Mouse (Mus musculus) embryonic stem cell, embryonic (primary cell): ENCODE measurements at regions not wholly inside any gene's neighbourhood (a gene's known extent, or its start where the extent isn't known, plus 50 kb on each side); places are given as distances from the start of the nearest gene placed in this dataset.
"Not testable (repeated sequence)": the region's sequence is repeated elsewhere in the genome, so short reads cannot be mapped to it uniquely, and the experiment has no call there.

Source experiments
- CTCF ChIA-PET, 4 experiments: fragments of 300-600 bp in 2 of 4; fragments of 350-600 bp in 2 of 4; sonication (Branson Sonifier 250); formaldehyde crosslinking; loops; one replicate each; lab custom pipeline; 2022; ENCODE audit warnings: inconsistent platforms in 2 of 4; lab: Charles Lee
- POLR2A ChIA-PET, 4 experiments: fragments of 300-600 bp in 2 of 4; fragments of 350-600 bp in 2 of 4; sonication (Branson Sonifier 250); formaldehyde crosslinking; loops; one replicate each; lab custom pipeline; 2022; ENCODE audit warnings: antibody characterized with exemption in 4 of 4, inconsistent platforms in 1 of 4; lab: Charles Lee

DNA sequence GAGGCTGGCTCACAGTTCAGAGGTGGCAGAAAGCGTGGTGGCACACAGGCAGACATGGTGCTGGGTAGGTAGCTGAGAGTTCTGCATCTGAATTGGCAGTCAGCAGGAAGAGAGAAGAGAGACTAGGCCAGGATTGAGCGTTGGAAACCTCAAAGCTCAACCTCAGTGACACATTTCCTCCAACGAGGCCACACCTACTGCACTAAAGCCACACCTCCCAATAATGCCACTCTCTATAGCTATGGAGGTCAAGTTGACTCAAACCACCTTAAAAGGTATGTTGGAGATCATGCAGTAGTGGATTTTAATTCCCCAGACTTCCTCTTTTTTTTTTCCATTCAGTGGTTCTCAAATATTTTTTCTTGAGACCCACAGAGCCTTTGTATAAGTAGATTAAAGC lies 57.1 kb downstream of the Ccdc54 start:
- POLR2A ChIA-PET = no interaction called here
- CTCF ChIA-PET = no interaction called here

DNA sequence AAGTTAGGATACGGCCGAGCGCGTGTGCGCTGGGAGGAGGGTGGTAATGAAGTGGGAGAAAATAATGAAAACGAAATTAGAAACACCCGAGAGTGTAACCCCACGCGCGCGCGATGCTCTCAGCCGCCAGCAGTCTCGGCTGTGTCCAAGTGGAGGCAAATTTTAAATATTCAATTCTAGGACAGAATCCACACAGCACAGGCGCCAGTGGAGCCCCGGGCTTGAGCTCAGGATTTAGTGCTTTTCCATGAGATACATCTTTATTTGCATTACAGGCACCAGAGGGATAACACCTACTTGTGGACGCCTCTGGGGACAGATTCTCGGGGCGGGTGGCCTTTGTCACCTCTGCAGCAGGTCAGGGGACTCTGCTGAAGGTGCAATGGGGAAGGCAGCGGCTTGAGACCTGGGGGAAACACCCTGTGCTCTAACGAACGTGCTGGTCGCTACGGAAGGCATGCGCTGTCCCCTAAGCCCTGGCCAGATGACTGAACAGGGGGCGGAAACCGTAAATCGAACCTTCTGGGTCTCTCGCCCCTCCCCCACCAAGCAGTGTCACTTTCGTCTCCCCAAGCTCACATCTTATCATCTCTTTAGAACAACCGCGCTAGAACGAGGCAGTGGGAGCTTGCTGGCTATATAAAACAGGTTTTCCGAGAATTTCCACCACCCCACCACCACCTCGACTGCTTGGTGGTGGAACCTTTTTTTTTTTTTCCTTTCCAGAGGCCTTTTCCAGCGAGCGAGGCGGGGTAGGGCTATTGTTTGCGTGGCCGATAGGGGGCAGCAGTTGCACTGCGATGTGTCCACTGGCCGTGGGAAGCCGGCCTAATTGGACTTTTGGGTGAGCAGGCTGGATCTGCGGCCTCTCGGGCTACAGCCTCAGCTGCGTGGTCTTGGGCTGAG lies 61.2 kb downstream of the Ccdc54 start:
- CTCF ChIA-PET = interaction anchor here in 3 of 4 experiments (0.6 to 1.5 kb wide), 9 partner anchors 89 to 1533 kb away, joined by 3 to 5 read pairs (median 3); no protein-coding TSS in a partner anchor
- POLR2A ChIA-PET = interaction anchor here (0.5 to 1.6 kb wide), 13 partner anchors 9 to 497 kb away, joined by 3 to 5 read pairs (median 3); partner anchors contain the start of gene Bbx (in 2 of the 4)

DNA sequence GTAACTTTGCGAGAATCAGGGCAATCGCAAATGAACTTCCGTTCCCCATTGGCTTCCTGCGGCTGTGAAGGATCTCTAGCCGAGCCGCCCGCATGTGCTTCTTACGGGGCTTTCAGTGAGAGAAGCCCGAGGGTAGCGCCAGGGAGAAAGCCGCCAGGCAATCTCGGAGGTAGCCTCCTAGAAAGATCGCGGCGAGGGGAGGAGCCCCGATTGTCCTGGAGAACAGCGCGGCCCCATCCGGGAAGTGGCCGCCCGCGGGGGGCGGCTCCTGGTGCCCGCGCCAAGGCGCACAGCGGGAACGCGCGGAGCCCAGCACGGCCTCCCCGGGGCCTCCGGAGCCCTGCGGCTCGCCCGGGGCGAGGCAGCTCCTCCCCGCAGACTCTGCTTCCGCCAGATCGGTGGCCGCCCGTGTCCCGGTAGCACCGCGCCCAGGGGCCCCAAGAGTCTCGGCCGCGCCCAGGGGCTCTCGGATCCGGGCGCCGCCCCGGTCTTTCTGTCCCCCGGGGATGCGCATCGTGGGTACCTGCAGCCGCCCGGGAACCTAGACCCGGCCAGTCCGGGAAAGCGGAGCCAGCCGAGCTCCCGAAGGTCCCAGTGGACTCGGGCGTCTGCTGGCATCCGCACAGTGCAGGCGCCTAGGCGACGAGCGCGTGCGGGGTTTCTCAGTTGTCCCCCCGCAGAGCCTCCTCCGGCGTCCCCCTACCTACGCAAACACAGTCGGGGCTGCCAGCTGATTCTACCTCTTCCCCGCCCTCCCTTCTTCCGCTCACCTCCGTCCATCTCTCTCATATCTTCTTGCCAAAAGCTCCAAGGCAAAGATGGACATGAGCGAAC lies 62.1 kb downstream of the Ccdc54 start:
- CTCF ChIA-PET = interaction anchor here in 2 of 4 experiments (0.6 to 1.5 kb wide), 5 partner anchors 148 to 675 kb away, joined by 3 to 5 read pairs (median 3); no protein-coding TSS in a partner anchor
- POLR2A ChIA-PET = interaction anchor here in 2 of 4 experiments (0.9 to 1.6 kb wide), 7 partner anchors 8 to 204 kb away, joined by 3 to 5 read pairs (median 3); partner anchors contain the start of gene Bbx (in 1 of the 2)

DNA sequence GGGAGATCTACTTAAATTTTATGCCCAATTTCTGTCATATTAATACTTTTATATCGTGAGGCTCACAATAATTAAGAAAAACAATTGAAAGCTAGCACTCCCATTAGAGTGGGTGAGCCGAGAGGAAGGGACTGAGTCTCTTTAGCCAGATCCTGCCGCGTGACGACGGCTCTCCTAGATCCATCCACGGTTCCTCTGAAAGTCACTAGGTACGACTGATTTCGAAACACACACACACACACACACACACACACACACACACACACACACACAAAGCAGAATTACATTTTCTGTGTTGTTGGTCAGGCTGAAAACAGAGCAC lies 62.6 kb downstream of the Ccdc54 start:
- ChIA-PET POLR2A (interaction anchor here in 2 of 4 experiments (1.2 to 1.6 kb wide), 3 partner anchors 8 to 11 kb away, joined by 3 to 4 read pairs (median 3); no protein-coding TSS in a partner anchor), CTCF (interaction anchor here in 1 of 4 experiments (0.7 kb wide), 1 partner anchor 155 kb away, joined by 11 read pairs; no protein-coding TSS in a partner anchor)

DNA sequence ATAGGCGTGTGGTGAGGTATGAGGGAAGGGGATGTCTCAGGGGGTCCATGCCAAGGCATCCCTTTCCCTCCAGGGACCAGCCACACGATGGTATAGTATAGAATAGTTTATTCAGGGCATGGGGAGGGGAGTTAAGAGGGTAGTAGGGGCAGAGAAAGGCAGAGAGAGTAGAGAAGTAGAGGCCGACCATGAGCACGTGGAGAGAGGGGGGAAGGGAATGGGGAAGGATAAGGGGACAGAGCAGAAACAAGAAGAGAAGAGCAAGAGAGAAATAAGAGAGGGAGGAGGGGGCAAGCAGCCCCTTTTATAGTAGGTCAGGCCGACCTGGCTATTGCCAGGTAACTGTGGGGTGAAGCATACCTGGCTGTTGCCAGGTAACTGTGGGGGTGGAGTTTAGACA lies 64.0 kb downstream of the Ccdc54 start:
- CTCF ChIA-PET = not testable (repeated sequence)

DNA sequence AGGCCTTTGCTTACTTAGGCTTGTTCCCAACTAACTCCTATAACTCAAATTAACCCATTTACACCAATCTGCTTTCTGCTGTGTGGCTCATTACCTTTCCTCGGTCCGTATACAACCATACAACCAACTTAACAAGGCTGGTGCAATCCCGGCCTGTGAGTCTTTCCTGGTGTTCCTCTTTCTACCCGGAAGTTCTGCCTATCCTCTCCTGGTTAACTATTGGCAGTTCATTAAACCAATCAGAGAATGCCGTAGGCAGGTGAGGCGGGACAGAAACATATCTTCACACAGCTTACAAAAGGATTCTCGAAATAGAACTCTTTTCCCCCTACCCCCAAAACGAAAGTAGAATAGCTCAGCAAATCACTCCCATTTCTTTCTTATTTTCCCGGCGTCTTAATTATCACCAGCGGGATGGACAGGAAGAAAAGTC lies 65.0 kb downstream of the Ccdc54 start:
- POLR2A ChIA-PET = no interaction called here
- CTCF ChIA-PET = no interaction called here

More for the DNA sequence above, 64.0 kb downstream of the Ccdc54 start:
- POLR2A ChIA-PET = not testable (repeated sequence)

DNA sequence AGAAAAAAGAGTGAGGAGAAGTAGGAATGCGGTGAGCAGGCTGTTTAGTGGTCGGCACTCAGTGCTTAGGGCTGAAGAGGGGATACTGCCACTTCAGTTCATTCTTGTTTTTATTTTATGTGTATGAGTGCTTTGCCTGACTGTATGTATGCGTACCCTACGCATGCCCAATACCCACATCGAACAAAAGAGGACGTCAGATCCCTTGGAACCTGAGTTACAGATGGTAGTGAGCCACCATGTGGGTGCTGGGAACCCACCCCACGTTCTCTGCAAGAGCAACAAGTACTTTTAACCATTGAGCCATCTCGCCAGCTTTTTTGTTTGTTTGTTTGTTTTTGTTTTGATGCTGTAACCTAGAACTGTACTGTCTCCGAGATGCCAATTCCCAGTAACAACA lies 65.5 kb downstream of the Ccdc54 start:
- ChIA-PET CTCF (no interaction called here), POLR2A (no interaction called here)

DNA sequence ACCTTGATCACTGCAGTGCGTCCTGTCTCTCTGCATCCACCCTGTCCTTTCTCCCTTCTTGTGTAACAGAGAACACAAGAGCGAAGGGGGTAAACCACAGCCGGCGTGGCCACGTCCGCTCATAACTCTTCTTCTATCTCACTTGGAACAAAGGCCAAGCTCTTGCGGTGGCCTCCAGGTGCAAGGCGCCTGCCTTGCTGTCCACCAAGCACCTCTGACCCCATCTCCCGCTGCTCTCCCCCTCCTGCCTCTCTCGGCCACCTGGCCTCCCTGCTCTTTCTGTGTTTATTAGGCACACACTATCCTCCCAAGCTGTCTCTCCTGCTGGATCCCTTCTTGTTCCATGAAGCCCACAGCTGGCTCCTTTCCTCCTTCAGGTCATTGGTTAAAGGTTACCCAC lies 71.3 kb downstream of the Ccdc54 start:
- ChIA-PET POLR2A (interaction anchor here in 1 of 4 experiments (0.9 kb wide), 1 partner anchor 10 kb away, joined by 3 read pairs; no protein-coding TSS in a partner anchor), CTCF (no interaction called here)

DNA sequence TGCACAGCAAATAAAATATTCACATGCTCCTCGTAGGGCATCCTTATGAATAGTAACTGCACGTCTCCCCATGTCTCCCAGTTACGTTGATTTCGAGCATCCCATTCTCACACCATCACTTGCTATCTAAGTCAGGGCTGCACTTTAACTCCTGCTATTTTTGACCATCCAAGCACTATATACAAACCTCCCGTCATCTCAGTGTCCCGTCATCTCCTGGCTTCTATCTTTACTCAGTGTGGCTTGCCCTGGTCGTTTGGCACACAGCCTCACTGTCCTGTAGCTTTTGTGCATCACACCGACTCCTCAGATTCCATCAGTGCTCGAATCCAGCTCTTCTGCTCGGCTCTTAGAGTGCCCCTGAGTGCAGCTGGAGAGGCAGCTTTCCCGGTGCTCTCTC lies 74.4 kb downstream of the Ccdc54 start:
- ChIA-PET POLR2A (interaction anchor here in 1 of 4 experiments (1.3 kb wide), 1 partner anchor 13 kb away, joined by 3 read pairs; no protein-coding TSS in a partner anchor), CTCF (no interaction called here)

DNA sequence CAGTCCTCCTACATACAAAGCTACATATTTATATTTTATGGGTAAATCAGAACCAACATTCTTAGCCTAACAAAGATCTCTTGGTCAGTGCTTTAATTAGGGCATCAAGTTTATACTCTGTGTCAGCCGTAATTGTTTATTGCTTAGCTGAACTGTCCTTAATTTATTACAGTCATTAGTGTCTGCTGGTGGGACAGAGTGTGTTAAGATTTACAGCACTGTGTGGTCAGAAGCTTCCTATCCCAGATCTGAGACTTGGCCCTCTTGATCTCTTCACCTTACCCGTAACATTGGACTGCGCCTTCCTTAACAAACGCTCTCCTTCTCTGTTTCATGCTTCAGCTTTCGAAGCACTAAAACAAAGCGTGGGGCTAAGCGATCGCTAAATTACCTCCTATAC lies 75.9 kb downstream of the Ccdc54 start:
- ChIA-PET CTCF (no interaction called here), POLR2A (no interaction called here)

DNA sequence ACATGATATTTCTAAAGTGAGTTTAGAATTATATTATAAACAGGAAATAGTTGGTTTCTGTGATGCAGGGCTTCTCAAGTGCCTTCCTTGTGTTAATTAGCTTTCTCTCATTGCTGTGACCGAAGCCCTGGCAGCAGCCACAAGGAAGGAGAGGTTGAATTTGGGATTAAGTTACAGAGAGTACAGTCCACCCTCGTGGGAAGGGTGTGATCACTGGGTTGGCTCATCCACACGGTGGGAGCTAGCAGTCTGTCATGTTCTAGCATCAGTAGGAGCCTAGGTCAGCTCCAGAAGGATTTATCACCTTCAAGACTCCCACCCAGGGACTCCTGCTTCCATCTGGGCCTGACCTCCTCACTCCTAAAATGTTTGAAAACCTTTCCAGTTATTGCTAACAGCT lies 78.9 kb downstream of the Ccdc54 start:
- POLR2A ChIA-PET = no interaction called here
- CTCF ChIA-PET = no interaction called here

DNA sequence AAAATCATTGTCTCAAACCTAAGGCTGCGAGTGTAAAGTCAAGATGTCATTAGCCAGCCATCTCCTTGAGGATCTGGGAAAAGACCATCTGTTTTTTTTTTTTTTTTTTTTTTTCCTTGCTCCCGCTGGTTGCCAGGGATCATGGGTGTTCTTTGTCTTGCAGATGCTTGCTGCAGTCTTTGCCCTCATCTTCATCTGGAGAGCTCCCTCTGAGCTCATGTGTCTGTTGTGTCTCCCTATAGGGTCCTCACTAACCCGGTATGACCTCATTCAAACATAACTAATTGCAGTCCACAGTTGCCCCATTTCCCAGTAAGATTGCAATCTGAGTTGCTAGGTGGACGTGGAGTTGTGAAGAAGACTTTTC lies 77.3 kb upstream of the Bbx start:
- CTCF ChIA-PET = interaction anchor here in 2 of 4 experiments (0.6 to 0.7 kb wide), 2 partner anchors 125 to 875 kb away, joined by 3 to 4 read pairs; no protein-coding TSS in a partner anchor

DNA sequence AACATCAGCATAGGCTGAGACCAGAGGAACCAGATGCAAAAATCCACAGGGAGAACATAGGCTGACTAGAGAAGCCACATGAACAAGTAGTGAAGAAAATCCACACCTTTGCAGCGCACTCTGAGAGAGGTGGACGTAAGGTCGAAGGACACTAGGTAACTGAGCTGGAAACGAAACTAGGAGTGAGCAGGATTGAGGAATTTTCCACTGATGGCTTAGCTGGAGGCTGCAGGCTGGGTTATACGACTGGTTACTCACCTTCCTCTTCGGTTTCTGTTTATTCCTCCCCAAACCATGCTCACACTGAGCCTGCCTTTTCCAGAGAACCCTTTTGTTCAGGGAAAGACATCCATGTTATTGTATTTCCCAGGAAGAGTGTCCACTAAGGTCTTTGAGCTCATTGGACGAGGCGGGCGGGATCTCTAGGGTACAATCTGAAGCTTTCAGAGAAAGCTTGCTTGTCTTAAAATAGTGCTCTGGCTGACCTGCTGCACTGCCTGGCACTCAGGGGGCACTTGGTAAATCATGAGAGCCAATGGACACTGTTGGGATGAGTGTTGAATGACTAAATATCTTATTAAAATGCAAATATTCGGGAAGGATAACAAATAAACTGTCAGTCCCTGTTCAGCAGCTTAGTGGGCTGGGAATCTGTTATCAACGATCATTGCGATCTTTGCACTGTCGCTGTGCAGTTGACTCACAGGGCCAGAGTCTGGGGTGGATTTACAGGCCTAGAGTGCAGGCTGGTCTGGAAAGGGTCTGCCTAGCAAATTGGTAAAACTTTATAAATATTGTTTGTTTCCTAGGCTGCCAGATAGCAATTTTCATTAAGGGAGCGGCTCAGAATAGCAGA lies 76.7 kb upstream of the Bbx start:
- ChIA-PET CTCF (interaction anchor here in 2 of 4 experiments (0.6 to 0.7 kb wide), 2 partner anchors 464 to 874 kb away, joined by 4 to 18 read pairs; no protein-coding TSS in a partner anchor), POLR2A (interaction anchor here in 2 of 4 experiments (0.6 to 0.7 kb wide), 3 partner anchors 71 to 1196 kb away, joined by 3 to 4 read pairs (median 4); no protein-coding TSS in a partner anchor)

More for the DNA sequence above, 77.3 kb upstream of the Bbx start:
- POLR2A ChIA-PET = interaction anchor here in 1 of 4 experiments (0.7 kb wide), 1 partner anchor 1195 kb away, joined by 4 read pairs; no protein-coding TSS in a partner anchor

DNA sequence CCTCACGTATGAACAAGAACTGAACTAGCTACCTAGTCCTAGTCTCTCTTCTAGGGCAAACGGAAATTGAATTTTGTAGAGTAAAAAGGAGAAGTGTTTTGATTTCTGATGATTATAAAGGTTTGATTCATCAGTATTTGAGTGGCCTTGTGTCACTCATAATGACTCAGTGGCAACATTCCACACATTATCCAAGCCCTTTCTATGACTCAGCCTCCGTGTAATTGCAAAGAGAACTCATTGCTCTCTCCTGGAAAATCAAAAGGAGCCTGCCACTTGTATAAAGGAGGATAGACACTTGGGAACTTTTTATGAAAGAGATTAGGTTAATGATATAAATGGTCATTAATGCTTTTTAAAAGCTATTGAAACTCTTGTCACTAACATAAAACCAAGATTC lies 72.4 kb upstream of the Bbx start:
- CTCF ChIA-PET = no interaction called here
- POLR2A ChIA-PET = no interaction called here

DNA sequence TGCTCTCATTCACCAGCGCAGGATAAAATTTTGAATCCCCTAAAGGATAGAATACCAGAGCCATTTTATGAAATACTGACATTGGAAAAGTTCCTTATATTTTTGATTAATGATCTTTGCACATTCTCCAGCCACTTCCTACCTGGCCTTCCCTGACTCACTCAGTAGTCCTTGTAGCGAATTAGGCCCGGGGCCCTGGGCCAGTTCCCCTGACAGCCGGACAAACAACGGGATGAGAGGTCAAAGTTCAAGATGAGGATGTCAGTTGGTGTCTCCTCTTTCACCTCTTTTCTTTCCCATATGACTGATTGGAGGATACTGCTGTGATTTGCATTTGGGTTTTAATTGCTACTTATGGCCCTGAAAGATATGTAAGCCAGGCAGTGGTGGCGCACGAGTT lies 66.7 kb upstream of the Bbx start:
- CTCF ChIA-PET = no interaction called here
- POLR2A ChIA-PET = no interaction called here

DNA sequence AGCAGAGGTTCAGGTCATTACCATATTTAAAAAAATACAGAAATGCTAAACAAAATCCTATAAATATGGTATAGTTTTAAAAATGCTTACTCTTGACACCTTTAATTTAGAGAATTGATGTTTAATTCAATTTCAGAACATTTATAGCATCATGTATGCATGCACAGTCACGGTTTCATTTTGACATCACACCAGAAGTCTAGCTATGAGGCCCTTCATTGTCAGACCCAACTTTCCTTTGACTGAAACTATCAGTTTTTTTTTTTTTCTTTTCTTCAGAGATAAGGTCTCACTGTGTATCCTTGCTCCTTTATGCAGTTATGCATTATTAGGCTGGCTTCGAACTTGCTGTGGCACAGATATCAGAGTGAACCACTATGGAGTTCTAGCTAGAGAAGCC lies 61.5 kb upstream of the Bbx start:
- CTCF ChIA-PET = no interaction called here

DNA sequence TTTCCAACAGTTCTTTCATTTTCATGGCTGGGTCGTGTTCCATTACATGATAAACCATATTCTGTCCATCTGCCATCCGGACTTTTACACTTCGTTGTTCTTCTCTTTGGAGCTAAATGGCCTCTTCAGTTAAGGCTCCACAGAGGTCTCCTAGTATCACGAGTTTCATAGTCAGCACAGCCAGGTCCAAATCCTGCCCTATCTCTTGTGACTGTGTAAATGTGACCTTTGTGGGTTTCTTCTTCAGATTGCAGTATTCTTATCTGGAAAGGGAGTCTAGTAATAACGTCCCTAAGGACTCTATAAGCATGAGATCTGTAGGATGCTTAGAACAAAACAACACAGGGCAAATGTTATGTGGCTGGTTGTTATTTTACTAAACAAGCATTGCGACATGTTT lies 57.1 kb upstream of the Bbx start:
- CTCF ChIA-PET = interaction anchor here in 1 of 4 experiments (0.5 kb wide), 1 partner anchor 16 kb away, joined by 7 read pairs; no protein-coding TSS in a partner anchor
- POLR2A ChIA-PET = no interaction called here

More for the DNA sequence above, 61.5 kb upstream of the Bbx start:
- POLR2A ChIA-PET = no interaction called here

DNA sequence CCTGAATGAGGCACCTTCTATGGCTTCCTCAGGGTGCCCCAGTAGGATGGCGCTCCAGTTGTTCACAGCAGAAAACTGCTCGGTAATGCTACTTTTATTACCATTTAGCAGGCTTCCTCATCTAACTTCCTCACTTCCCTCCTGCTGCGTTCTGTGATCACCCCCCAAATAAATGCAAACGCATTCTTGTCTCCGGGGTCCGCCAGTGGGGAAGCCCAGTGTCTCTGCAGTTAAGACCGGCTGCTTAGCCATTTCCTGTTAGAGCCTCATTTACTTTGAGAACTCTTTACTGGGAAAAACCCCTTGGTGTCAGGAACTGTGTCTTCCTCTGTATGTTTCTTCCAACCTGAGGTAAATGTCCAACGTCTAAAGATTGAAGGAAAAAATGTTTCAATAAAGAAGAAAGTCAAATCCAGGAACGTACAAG lies 50.2 kb upstream of the Bbx start:
- CTCF ChIA-PET = no interaction called here
- POLR2A ChIA-PET = interaction anchor here in 1 of 4 experiments (1.0 kb wide), 1 partner anchor 463 kb away, joined by 3 read pairs; no protein-coding TSS in a partner anchor
